Mouse (Mus musculus) megakaryocyte, embryonic 14.5 days (primary cell): ENCODE data around the gene Medag.

Source experiments
- FLI1 ChIP-seq: IDR thresholded peaks from 2 replicates; pipeline ENCODE4 v1.6.1; 2012; ENCODE audit warnings: low read length, inconsistent platforms, mixed read lengths
- GATA1 ChIP-seq: IDR thresholded peaks from 3 replicates; pipeline ENCODE4 v1.6.1; 2012; ENCODE audit warnings: mixed read lengths, low read length, inconsistent platforms, borderline replicate concordance

- TF ChIP-seq GATA1 (no peak), FLI1 (no peak)
Measured at GRCm38 (mm10) chr5:149433618-149434017, 22.1 kb downstream of the Medag start.
